Mouse (Mus musculus): ENCODE results near the gene Ceacam5.

Gene Ceacam5

DNA sequence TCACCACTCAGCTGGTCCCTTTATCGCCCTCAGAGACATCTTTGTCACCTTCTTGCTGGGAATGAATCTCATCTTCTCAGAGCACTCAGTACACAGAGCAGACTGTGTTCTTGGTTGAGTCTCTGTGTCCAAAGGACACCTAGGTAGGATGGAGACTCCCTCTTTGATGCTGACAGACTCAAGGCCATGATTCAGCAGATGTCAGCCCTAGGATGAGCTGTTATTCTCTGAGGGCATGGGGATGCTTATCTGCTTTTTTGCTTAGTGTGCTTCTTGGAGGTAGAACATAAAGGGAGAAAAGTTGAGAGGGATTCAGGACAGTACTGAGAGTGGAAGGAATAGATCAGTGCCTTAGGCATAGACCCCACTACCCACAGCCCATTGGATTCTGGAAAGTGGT lies at the start of gene Ceacam5:
Gene Ceacam5, plus strand, starts transcription at position 301 of the 400 bp plus-strand sequence.
- no peak for DNase-seq (ENCODE audit: low spot score)
